Mouse (Mus musculus) small intestine, adult 2 months (tissue): ENCODE data around the gene Ndc1.

Experiments used
- CTCF ChIP-seq: fragments of 200-500 bp; IDR thresholded peaks from 2 replicates; pipeline ENCODE4 v1.5.1; 2012; ENCODE audit warnings: low read depth, mild to moderate bottlenecking, control low read depth, inconsistent platforms, low read length, moderate library complexity, mixed read lengths; ENCODE audit not compliant: insufficient replicate concordance, insufficient read length; ENCODE audit errors: extremely low read depth
- POLR2A ChIP-seq: fragments of 200-500 bp; IDR thresholded peaks from 2 replicates; pipeline ENCODE4 v1.6.1; 2012; ENCODE audit warnings: low read depth, mild to moderate bottlenecking, control low read depth, inconsistent platforms, low read length, moderate library complexity

- TF ChIP-seq CTCF (no peak), POLR2A (no peak)
Observed at GRCm38 (mm10) chr4:107348529-107349310, 18.9 kb upstream of the Ndc1 start.
